Mouse (Mus musculus) brain, embryonic 14.5 days (tissue): Measurements from ENCODE around the gene Pik3cd.

Experiments used
- CTCF ChIP-seq: fragments of 200-500 bp; IDR thresholded peaks from 2 replicates; pipeline ENCODE4 v1.5.1; 2012; ENCODE audit warnings: inconsistent platforms, mild to moderate bottlenecking, moderate library complexity, borderline replicate concordance; ENCODE audit not compliant: insufficient read depth, insufficient read length; ENCODE audit errors: extremely low read depth
- POLR2A ChIP-seq: fragments of 200-500 bp; IDR thresholded peaks from 2 replicates; pipeline ENCODE4 v1.6.1; 2012; ENCODE audit warnings: mild to moderate bottlenecking, inconsistent platforms, borderline replicate concordance; ENCODE audit not compliant: poor library complexity, insufficient read depth, insufficient read length, severe bottlenecking; ENCODE audit errors: extremely low read depth

GRCm38 (mm10) chr4:149702210-149702979 lies at the start of gene Pik3cd:
- TF ChIP-seq CTCF (no peak), POLR2A (no peak)
